Mouse (Mus musculus) ES-Bruce4 (cell line): ENCODE measurements at regions not wholly inside any gene's neighbourhood (a gene's known extent, or its start where the extent isn't known, plus 50 kb on each side); places are given as distances from the start of the nearest gene placed in this dataset.

Experiments
- CTCF ChIP-seq: IDR thresholded peaks from one replicate; pipeline ENCODE4 v1.8.1; 2011; ENCODE audit warnings: low read depth, low read length
- EP300 ChIP-seq: IDR thresholded peaks from 2 replicates; pipeline ENCODE4 v1.6.1; 2011; ENCODE audit warnings: low read depth, low read length; ENCODE audit not compliant: insufficient read depth
- POLR2A ChIP-seq: IDR thresholded peaks from one replicate; pipeline ENCODE4 v1.8.1; 2011; ENCODE audit warnings: low read length; ENCODE audit not compliant: insufficient read depth

DNA sequence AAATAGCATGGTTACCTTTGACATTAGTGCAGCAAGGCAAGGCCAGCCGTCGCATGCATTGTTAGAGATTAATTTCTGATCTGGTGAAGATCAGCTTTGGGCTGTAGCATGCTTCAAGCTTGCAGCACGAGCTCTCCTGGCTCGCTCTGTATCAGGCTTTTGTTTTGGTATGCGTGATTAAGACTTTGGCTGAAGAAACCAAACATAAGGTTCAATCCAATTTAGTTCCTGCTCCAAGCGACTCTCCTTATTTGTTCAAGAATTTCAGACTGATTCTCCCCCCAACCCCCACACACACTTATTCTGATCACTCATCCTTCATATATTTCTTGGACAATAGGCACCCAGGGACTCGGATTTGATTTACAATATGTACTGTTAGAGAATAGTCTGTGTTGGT is 118.0 kb upstream of the Gm5148 start:
- TF ChIP-seq CTCF: no peak
- TF ChIP-seq POLR2A: no peak
- TF ChIP-seq EP300: no peak
